Mouse (Mus musculus): Measurements from ENCODE around the gene Pyroxd2. TPM values are rescaled to one million over a fixed set of nuclear protein-coding genes. Genes with fewer than 3 reads are reported as not detected.

Gene Pyroxd2
- polyA plus RNA-seq, 1 experiment: 5.4 TPM

- Histone ChIP-seq H3K27me3 (ENCODE audit: control insufficient read depth, insufficient read depth, low read length) (no peaks in the 10 kb centered on the region), H3K4me3 (ENCODE audit: control insufficient read depth, low read depth, low read length) (no peak overlapping the region), H3K27ac (ENCODE audit: control insufficient read depth, insufficient read depth, low read depth, low read length) (no peak overlapping the region), H3K36me3 (ENCODE audit: control insufficient read depth, insufficient read depth, low read length) (no peaks in the 10 kb centered on the region), H3K4me1 (ENCODE audit: control insufficient read depth, insufficient read depth, low read length) (peaks cover 4% of the 10 kb centered on the region)
- TF ChIP-seq CTCF (IDR thresholded peaks at IDR 0.05; ENCODE audit: control insufficient read depth, insufficient read depth, insufficient replicate concordance, low read depth, low read length) (no peak), POLR2A (IDR thresholded peaks at IDR 0.05; ENCODE audit: control insufficient read depth, low read depth, low read length) (no peak)
Observed at GRCm38 (mm10) chr19:42756671-42757070, 4.1 kb upstream of the Pyroxd2 start.

- Histone ChIP-seq H3K4me1 (ENCODE audit: control insufficient read depth, insufficient read depth, low read length) (peaks cover 4% of the 10 kb centered on the region), H3K27ac (ENCODE audit: control insufficient read depth, insufficient read depth, low read depth, low read length) (no peak overlapping the region), H3K4me3 (ENCODE audit: control insufficient read depth, low read depth, low read length) (no peak overlapping the region), H3K36me3 (ENCODE audit: control insufficient read depth, insufficient read depth, low read length) (no peaks in the 10 kb centered on the region), H3K27me3 (ENCODE audit: control insufficient read depth, insufficient read depth, low read length) (no peaks in the 10 kb centered on the region)
- no peak for TF ChIP-seq CTCF (IDR thresholded peaks at IDR 0.05; ENCODE audit: control insufficient read depth, insufficient read depth, insufficient replicate concordance, low read depth, low read length)
- TF ChIP-seq POLR2A (IDR thresholded peaks at IDR 0.05; ENCODE audit: control insufficient read depth, low read depth, low read length): no peak
Observed at GRCm38 (mm10) chr19:42755148-42755870, 2.7 kb upstream of the Pyroxd2 start.

GRCm38 (mm10) chr19:42753141-42753917 lies 754 bp upstream of the Pyroxd2 start:
- H3K27ac ChIP-seq (ENCODE audit: control insufficient read depth, insufficient read depth, low read depth, low read length): no peak overlapping the region
- TF ChIP-seq POLR2A (IDR thresholded peaks at IDR 0.05; ENCODE audit: control insufficient read depth, low read depth, low read length) (no peak), CTCF (IDR thresholded peaks at IDR 0.05; ENCODE audit: control insufficient read depth, insufficient read depth, insufficient replicate concordance, low read depth, low read length) (no peak)
- peaks cover 4% of the 10 kb centered on the region for H3K4me1 ChIP-seq (ENCODE audit: control insufficient read depth, insufficient read depth, low read length)
- no peak overlapping the region for H3K4me3 ChIP-seq (ENCODE audit: control insufficient read depth, low read depth, low read length)
- H3K36me3 ChIP-seq (ENCODE audit: control insufficient read depth, insufficient read depth, low read length): no peaks in the 10 kb centered on the region
- no peaks in the 10 kb centered on the region for H3K27me3 ChIP-seq (ENCODE audit: control insufficient read depth, insufficient read depth, low read length)

GRCm38 (mm10) chr19:42750196-42750595 lies 2.4 kb downstream of the Pyroxd2 start:
- Histone ChIP-seq H3K4me1 (ENCODE audit: control insufficient read depth, insufficient read depth, low read length) (peaks cover 4% of the 10 kb centered on the region), H3K27me3 (ENCODE audit: control insufficient read depth, insufficient read depth, low read length) (no peaks in the 10 kb centered on the region), H3K4me3 (ENCODE audit: control insufficient read depth, low read depth, low read length) (no peak overlapping the region), H3K27ac (ENCODE audit: control insufficient read depth, insufficient read depth, low read depth, low read length) (no peak overlapping the region), H3K36me3 (ENCODE audit: control insufficient read depth, insufficient read depth, low read length) (no peaks in the 10 kb centered on the region)
- TF ChIP-seq CTCF (IDR thresholded peaks at IDR 0.05; ENCODE audit: control insufficient read depth, insufficient read depth, insufficient replicate concordance, low read depth, low read length) (no peak), POLR2A (IDR thresholded peaks at IDR 0.05; ENCODE audit: control insufficient read depth, low read depth, low read length) (no peak)

GRCm38 (mm10) chr19:42746702-42747101 lies 5.9 kb downstream of the Pyroxd2 start:
- TF ChIP-seq POLR2A (IDR thresholded peaks at IDR 0.05; ENCODE audit: control insufficient read depth, low read depth, low read length): no peak
- no peak for TF ChIP-seq CTCF (IDR thresholded peaks at IDR 0.05; ENCODE audit: control insufficient read depth, insufficient read depth, insufficient replicate concordance, low read depth, low read length)
- Histone ChIP-seq H3K36me3 (ENCODE audit: control insufficient read depth, insufficient read depth, low read length) (no peaks in the 10 kb centered on the region), H3K27me3 (ENCODE audit: control insufficient read depth, insufficient read depth, low read length) (no peaks in the 10 kb centered on the region), H3K4me3 (ENCODE audit: control insufficient read depth, low read depth, low read length) (no peak overlapping the region), H3K4me1 (ENCODE audit: control insufficient read depth, insufficient read depth, low read length) (no peaks in the 10 kb centered on the region; the same call in none of the 2 replicates), H3K27ac (ENCODE audit: control insufficient read depth, insufficient read depth, low read depth, low read length) (no peak overlapping the region)

- Histone ChIP-seq H3K27me3 (ENCODE audit: control insufficient read depth, insufficient read depth, low read length) (no peaks in the 10 kb centered on the region), H3K4me3 (ENCODE audit: control insufficient read depth, low read depth, low read length) (no peak overlapping the region), H3K27ac (ENCODE audit: control insufficient read depth, insufficient read depth, low read depth, low read length) (no peak overlapping the region), H3K36me3 (ENCODE audit: control insufficient read depth, insufficient read depth, low read length) (no peaks in the 10 kb centered on the region), H3K4me1 (ENCODE audit: control insufficient read depth, insufficient read depth, low read length) (no peaks in the 10 kb centered on the region)
- TF ChIP-seq CTCF (IDR thresholded peaks at IDR 0.05; ENCODE audit: control insufficient read depth, insufficient read depth, insufficient replicate concordance, low read depth, low read length): no peak
- no peak for TF ChIP-seq POLR2A (IDR thresholded peaks at IDR 0.05; ENCODE audit: control insufficient read depth, low read depth, low read length)
Observed at GRCm38 (mm10) chr19:42745869-42746224, 6.7 kb downstream of the Pyroxd2 start.

GRCm38 (mm10) chr19:42745084-42745868 lies 7.3 kb downstream of the Pyroxd2 start:
- H3K27ac ChIP-seq (ENCODE audit: control insufficient read depth, insufficient read depth, low read depth, low read length): no peak overlapping the region
- TF ChIP-seq POLR2A (IDR thresholded peaks at IDR 0.05; ENCODE audit: control insufficient read depth, low read depth, low read length): no peak
- no peak for TF ChIP-seq CTCF (IDR thresholded peaks at IDR 0.05; ENCODE audit: control insufficient read depth, insufficient read depth, insufficient replicate concordance, low read depth, low read length)
- no peak overlapping the region for H3K4me3 ChIP-seq (ENCODE audit: control insufficient read depth, low read depth, low read length)
- H3K4me1 ChIP-seq (ENCODE audit: control insufficient read depth, insufficient read depth, low read length): no peaks in the 10 kb centered on the region
- no peaks in the 10 kb centered on the region for H3K36me3 ChIP-seq (ENCODE audit: control insufficient read depth, insufficient read depth, low read length)
- H3K27me3 ChIP-seq (ENCODE audit: control insufficient read depth, insufficient read depth, low read length): no peaks in the 10 kb centered on the region

Measured in testis, adult 2 months (tissue).